Mouse (Mus musculus) stomach, embryonic 15.5 days (tissue): ENCODE results near the gene Erc2. TPM values are rescaled to one million over a fixed set of nuclear protein-coding genes. Genes with fewer than 3 reads are reported as not detected.

Experiments used
- polyA plus RNA-seq: library from polyadenylated mRNA; unstranded; fragments of >200 nt; fragmentation: Nextera tagmentation; extraction: Ambion mirVana; gene quantifications from 2 replicates; pipeline ENCODE4 v1.2.1, GENCODE M21; 2015

Erc2 gene
- polyA plus RNA-seq, 1 experiment from 2014 or later = 4.8 TPM

Other genes starting within 250 kb of the Erc2 start
- gene Fam208a, start 193.6 kb upstream of the Erc2 start, polyA plus RNA-seq = 14.3 and 14.6 TPM in 2 replicates
- 11.2 and 13.0 TPM in 2 replicates for gene Ccdc66, start 114.0 kb upstream of the Erc2 start, polyA plus RNA-seq